ENCODE assay signal across 8 mouse cellular contexts in the genomic region with DNA sequence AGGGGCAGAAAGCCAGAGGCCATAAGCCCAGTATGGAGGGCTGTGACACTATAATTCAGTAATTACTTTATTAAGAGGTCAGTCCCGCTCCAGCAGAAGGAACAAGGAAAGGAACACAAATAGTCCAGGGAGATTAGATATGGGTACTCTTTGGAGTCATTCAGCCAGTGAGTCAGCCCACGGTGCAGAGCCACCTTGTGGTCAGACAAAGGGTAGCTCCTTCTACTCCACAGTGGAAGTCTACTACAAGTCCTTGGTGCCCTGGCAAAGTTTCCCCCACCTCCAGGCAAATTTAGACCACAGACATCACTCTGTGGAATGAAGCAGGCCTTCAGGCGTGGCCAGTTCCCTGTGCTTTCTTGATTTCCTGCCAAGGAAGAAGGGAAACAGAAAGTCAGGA. TPM values are rescaled to one million over a fixed set of nuclear protein-coding genes. Genes with fewer than 3 reads are reported as not detected.
DNase-seq lines count a peak whose midpoint lies in the region; ATAC-seq and TF ChIP-seq lines count a peak whose summit lies in the region.

No protein-coding gene starts in this region.

- peaks cover 42% of the 10 kb centered on the region for H3K4me1 ChIP-seq in E14TG2a.4 (replicated peaks; ENCODE audit: low read depth, low read length)
- peaks cover 31% of the 10 kb centered on the region for H3K4me1 ChIP-seq in heart, embryonic 12.5 days (replicated peaks)
- H3K4me1 ChIP-seq in kidney, postnatal 0 days (replicated peaks; ENCODE audit: insufficient read depth, low read length): peaks cover 7% of the 10 kb centered on the region; the same call in 1 of the 2 replicates
- H3K4me1 ChIP-seq in lung, embryonic 16.5 days (replicated peaks; ENCODE audit: control insufficient read depth, insufficient read depth, low read length): peaks cover 11% of the 10 kb centered on the region
- H3K4me1 ChIP-seq in small intestine, adult 2 months (ENCODE audit: control insufficient read depth, insufficient read depth, insufficient read length, low read length): peaks cover 35% of the 10 kb centered on the region

- 0 out of 2 replicates have a peak overlapping the region, but pooled peaks have one; percentile 9 for H3K9ac ChIP-seq in heart, embryonic 12.5 days
- no peak overlapping the region for H3K9ac ChIP-seq in kidney, postnatal 0 days (ENCODE audit: low read depth, low read length)
- 0 out of 2 replicates have a peak overlapping the region, but pooled peaks have one; percentile 1 for H3K9ac ChIP-seq in lung, embryonic 16.5 days (ENCODE audit: low read length)

- ATAC-seq in cerebellum, adult (ENCODE audit: insufficient number of reproducible peaks, low FRiP score, low TSS enrichment): no peak
- peak; percentile 70 for ATAC-seq in heart, embryonic 12.5 days (ENCODE audit: insufficient number of reproducible peaks, low FRiP score)
- ATAC-seq in kidney, postnatal 0 days (replicated peaks; ENCODE audit: low FRiP score, low read depth): no peak
- ATAC-seq in lung, embryonic 16.5 days (ENCODE audit: low read depth): peak; percentile 74

- no peaks in the 10 kb centered on the region for H3K9me3 ChIP-seq in E14TG2a.4 (ENCODE audit: low read length)
- H3K9me3 ChIP-seq in heart, embryonic 12.5 days (replicated peaks): no peaks in the 10 kb centered on the region
- no peaks in the 10 kb centered on the region for H3K9me3 ChIP-seq in kidney, postnatal 0 days (replicated peaks; ENCODE audit: low read length)
- H3K9me3 ChIP-seq in lung, embryonic 16.5 days (ENCODE audit: control insufficient read depth, low read length): no peaks in the 10 kb centered on the region

- no peak for TF ChIP-seq POLR2A in small intestine, adult 2 months (IDR thresholded peaks at IDR 0.05; ENCODE audit: low read depth, low read length)

- H3K27ac ChIP-seq in heart, embryonic 12.5 days (ENCODE audit: poor library complexity, severe bottlenecking): 0 out of 2 replicates have a peak overlapping the region, but pooled peaks have one; percentile 8
- H3K27ac ChIP-seq in kidney, postnatal 0 days: no peak overlapping the region
- H3K27ac ChIP-seq in lung, embryonic 16.5 days (ENCODE audit: low read length): peak overlapping the region; percentile 50
- peak overlapping the region; percentile 88 for H3K27ac ChIP-seq in small intestine, adult 2 months (ENCODE audit: insufficient read depth, low read depth, low read length)

- H3K36me3 ChIP-seq in E14TG2a.4 (ENCODE audit: insufficient read depth, low read length): peaks cover 71% of the 10 kb centered on the region
- peaks cover 29% of the 10 kb centered on the region for H3K36me3 ChIP-seq in heart, embryonic 12.5 days
- peaks cover 20% of the 10 kb centered on the region for H3K36me3 ChIP-seq in kidney, postnatal 0 days (ENCODE audit: insufficient read depth, low read length)
- H3K36me3 ChIP-seq in lung, embryonic 16.5 days (ENCODE audit: control insufficient read depth, insufficient read depth, low read length): peaks cover 7% of the 10 kb centered on the region; the same call in 1 of the 2 replicates
- H3K36me3 ChIP-seq in small intestine, adult 2 months (ENCODE audit: control insufficient read depth, insufficient read depth, low read length): peaks cover 20% of the 10 kb centered on the region

- H3K4me3 ChIP-seq in E14TG2a.4 (replicated peaks; ENCODE audit: low read length): no peak overlapping the region
- H3K4me3 ChIP-seq in heart, embryonic 12.5 days: no peak overlapping the region
- no peak overlapping the region for H3K4me3 ChIP-seq in kidney, postnatal 0 days (replicated peaks; ENCODE audit: low read depth, low read length)
- no peak overlapping the region for H3K4me3 ChIP-seq in lung, embryonic 16.5 days (ENCODE audit: low read length)
- H3K4me3 ChIP-seq in small intestine, adult 2 months (ENCODE audit: low read depth, low read length): peak overlapping the region; percentile 5; the same call in 1 of the 2 replicates

- peaks cover 9% of the 10 kb centered on the region for H3K27me3 ChIP-seq in E14TG2a.4 (ENCODE audit: insufficient read depth, low read length)
- peaks cover 17% of the 10 kb centered on the region for H3K27me3 ChIP-seq in heart, embryonic 12.5 days (replicated peaks)
- peaks cover 8% of the 10 kb centered on the region for H3K27me3 ChIP-seq in kidney, postnatal 0 days (ENCODE audit: insufficient read depth, low read length)
- peaks cover 6% of the 10 kb centered on the region for H3K27me3 ChIP-seq in lung, embryonic 16.5 days (ENCODE audit: control insufficient read depth, insufficient read depth, low read depth, low read length)
- H3K27me3 ChIP-seq in small intestine, adult 2 months (ENCODE audit: control insufficient read depth, insufficient read depth, low read length): no peaks in the 10 kb centered on the region

- TF ChIP-seq CTCF in E14TG2a.4 (conservative IDR thresholded peaks at IDR 0.05; ENCODE audit: low read length): peak; percentile 34
- peak; percentile 85 for TF ChIP-seq CTCF in kidney, postnatal 0 days (IDR thresholded peaks at IDR 0.05; ENCODE audit: low read depth)
- peak; percentile 79; the same call in 1 of the 2 replicates for TF ChIP-seq CTCF in small intestine, adult 2 months (IDR thresholded peaks at IDR 0.05; ENCODE audit: extremely low read depth, insufficient read length, insufficient replicate concordance, low read depth, low read length)

- no peak overlapping the region; the same call in 1 of the 2 replicates for H3K4me2 ChIP-seq in heart, embryonic 12.5 days
- H3K4me2 ChIP-seq in kidney, postnatal 0 days (ENCODE audit: low read length): no peak overlapping the region
- H3K4me2 ChIP-seq in lung, embryonic 16.5 days (ENCODE audit: low read depth, low read length): no peak overlapping the region

- WGBS in heart, embryonic 12.5 days: 15% methylated on average over 3 of the region's 3 CpGs
- WGBS in kidney, postnatal 0 days: 34% methylated on average over 3 of the region's 3 CpGs
- 20% methylated on average over 3 of the region's 3 CpGs for WGBS in lung, embryonic 16.5 days
- WGBS in small intestine, adult 2 months: 12% methylated on average over 3 of the region's 3 CpGs

- DNase-seq in cerebellum, adult 18-20 months: peak; percentile 56 to 62
- DNase-seq in cerebellum, postnatal 36 days: peak; percentile 56 to 62
- peak; percentile 86 for DNase-seq in kidney, postnatal 0 days (ENCODE audit: low spot score)

RNA-seq across cellular contexts. Expression of a gene that starts 0.8 kb away (rescaled TPM):
- polyA plus RNA-seq in heart, embryonic 12.5 days (2016; fragmentation: Nextera tagmentation; extraction: Ambion mirVana): 0.13 and 0.31 TPM in 2 replicates
- 1.2 TPM in 2 replicates for polyA plus RNA-seq in kidney, postnatal 0 days (2015; fragmentation: Nextera tagmentation; extraction: Ambion mirVana)
- 0.31 and 0.50 TPM in 2 replicates for polyA plus RNA-seq in lung, embryonic 16.5 days (2015; fragmentation: Nextera tagmentation; extraction: Ambion mirVana)
- polyA plus RNA-seq in small intestine, adult 2 months (2012; rRNA removed): 4.6 TPM in 2 replicates

RNA-seq across cellular contexts. Expression of a gene that starts 8.2 kb away (rescaled TPM):
- polyA plus RNA-seq in heart, embryonic 12.5 days (2016; fragmentation: Nextera tagmentation; extraction: Ambion mirVana): 101 TPM in 2 replicates
- polyA plus RNA-seq in kidney, postnatal 0 days (2015; fragmentation: Nextera tagmentation; extraction: Ambion mirVana): 127 and 135 TPM in 2 replicates
- polyA plus RNA-seq in lung, embryonic 16.5 days (2015; fragmentation: Nextera tagmentation; extraction: Ambion mirVana): 127 and 129 TPM in 2 replicates
- polyA plus RNA-seq in small intestine, adult 2 months (2012; rRNA removed): 284 and 285 TPM in 2 replicates

RNA-seq across cellular contexts. Expression of a gene that starts 18.5 kb away (rescaled TPM):
- polyA plus RNA-seq in heart, embryonic 12.5 days (2016; fragmentation: Nextera tagmentation; extraction: Ambion mirVana): 87.6 and 94.3 TPM in 2 replicates
- 112 and 121 TPM in 2 replicates for polyA plus RNA-seq in kidney, postnatal 0 days (2015; fragmentation: Nextera tagmentation; extraction: Ambion mirVana)
- 83.1 and 84.8 TPM in 2 replicates for polyA plus RNA-seq in lung, embryonic 16.5 days (2015; fragmentation: Nextera tagmentation; extraction: Ambion mirVana)
- polyA plus RNA-seq in small intestine, adult 2 months (2012; rRNA removed): 32.5 and 36.0 TPM in 2 replicates

RNA-seq across cellular contexts. Expression of a gene that starts 20.3 kb away (rescaled TPM):
- polyA plus RNA-seq in heart, embryonic 12.5 days (2016; fragmentation: Nextera tagmentation; extraction: Ambion mirVana): 7.3 and 7.8 TPM in 2 replicates
- 6.5 and 6.9 TPM in 2 replicates for polyA plus RNA-seq in kidney, postnatal 0 days (2015; fragmentation: Nextera tagmentation; extraction: Ambion mirVana)
- polyA plus RNA-seq in lung, embryonic 16.5 days (2015; fragmentation: Nextera tagmentation; extraction: Ambion mirVana): 4.6 and 4.8 TPM in 2 replicates
- 4.9 and 8.0 TPM in 2 replicates for polyA plus RNA-seq in small intestine, adult 2 months (2012; rRNA removed)

RNA-seq across cellular contexts. Expression of a gene that starts 24.3 kb away (rescaled TPM):
- 23.2 and 25.0 TPM in 2 replicates for polyA plus RNA-seq in heart, embryonic 12.5 days (2016; fragmentation: Nextera tagmentation; extraction: Ambion mirVana)
- 33.9 and 35.0 TPM in 2 replicates for polyA plus RNA-seq in kidney, postnatal 0 days (2015; fragmentation: Nextera tagmentation; extraction: Ambion mirVana)
- 35.2 and 37.0 TPM in 2 replicates for polyA plus RNA-seq in lung, embryonic 16.5 days (2015; fragmentation: Nextera tagmentation; extraction: Ambion mirVana)
- 7.6 and 16.0 TPM in 2 replicates for polyA plus RNA-seq in small intestine, adult 2 months (2012; rRNA removed)

Comparison
In these comparisons a context has a peak if more than half of its experiments do, and no peak if none do; other contexts are left out.
1. ATAC-seq: peak in heart, embryonic 12.5 days (single experiment) and lung, embryonic 16.5 days (single experiment); none in cerebellum, adult (single experiment) and kidney, postnatal 0 days (single experiment).
2. CTCF ChIP-seq: peak in every context shown above with its lines; median percentile 85 in kidney, postnatal 0 days; 79 in small intestine, adult 2 months; 34 in E14TG2a.4.
3. Peak in every context shown above with its lines, with median percentiles within 50 percentile points of each other: DNase-seq.